Mouse (Mus musculus) bone marrow, adult 2 months (tissue): Measurements from ENCODE around the gene Fermt1. TPM values are rescaled to one million over a fixed set of nuclear protein-coding genes. Genes with fewer than 3 reads are reported as not detected.

Experiments used
- H3K27ac ChIP-seq: fragments of 200-500 bp; 2 replicates; pipeline ENCODE4 v1.5.1; 2012; ENCODE audit warnings: low read depth, mild to moderate bottlenecking, control low read depth, inconsistent platforms, low read length; ENCODE audit not compliant: control insufficient read depth, poor library complexity, insufficient read depth
- H3K4me1 ChIP-seq: fragments of 200-500 bp; 2 replicates; pipeline ENCODE4 v1.6.1; 2011; ENCODE audit warnings: low read length; ENCODE audit not compliant: control insufficient read depth, insufficient read depth
- H3K4me3 ChIP-seq: fragments of 200-500 bp; replicated peaks from 2 replicates; pipeline ENCODE3; 2011; ENCODE audit warnings: mild to moderate bottlenecking, low read depth, low read length, control low read depth; ENCODE audit not compliant: control insufficient read depth
- CTCF ChIP-seq: fragments of 200-500 bp; IDR thresholded peaks from 2 replicates; pipeline ENCODE4 v1.5.1; 2011; ENCODE audit warnings: low read length, control low read depth; ENCODE audit not compliant: control insufficient read depth, insufficient read depth
- POLR2A ChIP-seq: fragments of 200-500 bp; IDR thresholded peaks from 2 replicates; pipeline ENCODE4 v1.6.1; 2011; ENCODE audit warnings: low read depth, mild to moderate bottlenecking, control low read depth, low read length, borderline replicate concordance; ENCODE audit not compliant: control insufficient read depth
- WGBS: fragments of 180-500 bp; shearing (Covaris S2); methylation state at CpG from one replicate; pipeline ENCODE4 v1.1.7; 2018; 5-methylcytosine and 5-hydroxymethylcytosine counted together
- polyA plus RNA-seq: library from polyadenylated mRNA; stranded (reverse); fragments of >200 nt; gene quantifications from 2 replicates; pipeline ENCODE4 v1.2.4, GENCODE M21; 2011; ENCODE audit warnings: low replicate concordance; ENCODE audit not compliant: missing spikeins, insufficient read depth, insufficient read length

The Fermt1 gene
- polyA plus RNA-seq, result not detected in 2 replicates

DNA sequence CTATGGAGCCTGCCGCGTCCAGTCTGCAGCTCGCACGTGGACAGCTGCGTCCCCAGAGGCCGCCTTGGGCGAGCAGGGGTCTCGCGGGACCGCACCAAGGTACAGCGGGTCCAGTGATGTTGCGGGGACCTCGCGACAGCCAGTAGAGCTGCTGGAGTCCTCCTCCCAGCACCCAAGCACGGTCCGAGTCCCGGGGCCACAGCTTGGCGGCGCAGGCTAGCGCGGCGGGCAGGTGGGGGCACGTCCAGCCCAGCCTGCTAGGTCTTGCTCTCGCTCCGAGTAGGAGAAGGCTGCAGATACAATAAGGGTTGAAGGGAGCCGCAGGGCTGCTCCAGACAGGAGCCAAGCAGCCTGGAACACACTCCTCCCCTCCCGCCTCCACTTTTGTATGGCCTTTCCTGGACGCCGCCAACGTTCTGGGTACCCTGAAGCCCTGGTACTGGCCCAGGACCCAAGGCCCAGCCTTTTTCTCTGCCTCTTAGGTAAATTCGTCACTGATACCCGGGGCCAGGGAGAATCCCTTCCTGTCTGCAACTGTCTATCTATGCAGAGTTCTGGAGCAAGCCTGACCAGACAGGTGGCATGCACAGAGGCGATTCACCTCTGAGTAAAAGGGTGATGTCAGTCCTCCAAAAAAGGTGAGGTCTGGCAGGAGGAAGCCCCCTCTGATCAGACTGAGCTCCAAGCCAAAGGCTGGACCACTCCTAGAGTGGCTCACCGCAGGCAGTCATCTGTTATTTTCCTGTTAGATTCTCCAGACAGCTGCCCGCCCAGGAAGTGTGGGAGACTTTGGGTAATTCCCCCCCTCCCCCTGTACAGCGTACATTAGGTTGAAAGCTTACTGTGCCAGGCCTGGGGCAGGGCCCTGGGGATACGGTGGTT, at the start of gene Fermt1:
Gene Fermt1 (minus strand): TSS at position 581 of the 882 bp plus-strand sequence.
- Histone ChIP-seq H3K4me1 (no peaks in the 10 kb centered on the region), H3K4me3 (no peak within 1 kb of the TSS), H3K27ac (no peak within 1 kb of the TSS)
- TF ChIP-seq POLR2A, result no peak
- TF ChIP-seq CTCF, result no peak
- 4% methylated on average over 37 of the region's 37 CpGs for WGBS

DNA sequence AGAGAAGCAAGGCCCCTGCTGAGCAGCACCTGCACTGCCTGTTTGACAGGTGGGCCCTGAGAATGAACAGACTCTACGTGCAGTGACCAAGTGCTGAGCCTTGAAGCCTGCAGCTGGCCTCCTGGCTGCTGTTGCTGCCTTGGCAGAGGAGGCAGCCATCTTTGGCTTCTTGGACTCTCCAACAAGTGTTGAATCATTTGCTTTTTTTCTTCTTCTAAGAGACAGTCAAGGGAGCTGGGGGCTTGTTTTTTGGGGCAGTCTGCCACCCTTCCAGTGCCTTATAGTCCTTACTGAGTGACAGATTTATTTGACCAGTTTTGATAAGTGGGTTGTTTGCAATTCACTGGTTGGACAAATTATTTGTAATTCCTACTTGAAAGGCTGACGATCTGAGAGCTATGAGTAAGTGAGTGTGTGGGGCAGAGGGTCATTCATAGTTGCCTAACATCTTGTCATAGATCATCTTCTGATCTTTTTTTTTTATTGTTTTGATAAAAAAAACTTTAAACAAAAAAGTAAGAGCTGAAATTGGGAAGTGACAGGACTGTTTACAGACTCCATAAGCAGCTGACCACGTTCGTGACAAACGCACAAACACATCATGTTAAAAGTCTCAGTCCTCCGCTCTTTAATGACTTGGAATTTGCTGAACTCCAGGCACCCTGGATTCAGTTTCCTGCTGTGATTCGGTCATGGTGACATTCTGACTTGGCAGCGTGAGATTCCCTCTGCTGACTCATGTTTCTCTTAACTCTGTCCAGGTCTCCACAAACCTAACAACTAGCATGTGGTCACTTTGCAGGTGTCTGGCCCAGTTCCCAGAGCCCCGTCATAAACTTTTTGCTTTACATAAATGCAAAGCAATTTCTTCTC, 47.2 kb upstream of the Fermt1 start:
- H3K4me3 ChIP-seq, result no peak overlapping the region
- H3K27ac ChIP-seq, result no peak overlapping the region
- TF ChIP-seq CTCF (no peak), POLR2A (no peak)
- no peaks in the 10 kb centered on the region for H3K4me1 ChIP-seq
- WGBS, result 57% methylated on average over 9 of the region's 9 CpGs

DNA sequence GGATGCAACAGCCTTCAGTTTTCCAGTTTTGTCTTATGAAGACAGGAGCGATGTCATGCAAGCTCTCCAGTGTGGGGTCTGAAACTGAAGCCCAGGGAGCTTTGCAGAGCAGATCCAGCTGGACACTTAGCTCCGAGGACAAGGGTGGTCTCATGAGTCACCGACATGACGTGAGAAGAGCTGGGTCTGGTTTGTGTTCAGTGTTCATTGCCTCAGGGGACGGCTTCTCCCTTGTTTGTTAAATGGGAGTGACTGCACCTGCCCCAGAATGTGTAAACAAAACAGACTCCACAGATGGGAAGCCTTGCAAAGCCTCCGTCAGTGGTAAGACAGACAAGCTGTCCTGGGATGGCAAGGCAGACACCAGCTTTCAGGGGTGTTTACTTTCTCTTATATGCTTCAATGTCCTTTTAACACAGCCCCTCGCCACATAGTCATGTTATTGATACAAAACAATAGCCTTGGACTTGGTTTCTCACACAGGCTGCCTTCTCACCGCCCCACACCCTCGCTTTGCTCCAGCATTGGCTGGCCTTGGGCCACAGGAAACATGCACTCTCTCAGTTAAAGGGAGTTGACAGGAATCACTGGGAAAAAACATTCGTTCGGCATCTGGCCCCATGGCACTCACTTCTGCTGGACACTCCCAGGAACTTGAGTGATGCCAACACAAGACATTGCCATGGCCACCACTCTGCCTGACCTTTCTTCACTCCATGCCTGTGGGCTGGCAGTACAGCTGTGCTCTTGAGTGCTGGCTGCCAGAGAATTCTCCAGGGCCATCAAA, 44.3 kb upstream of the Fermt1 start:
- Histone ChIP-seq H3K27ac (no peak overlapping the region), H3K4me3 (no peak overlapping the region), H3K4me1 (no peaks in the 10 kb centered on the region)
- 67% methylated on average over 11 of the region's 11 CpGs for WGBS
- TF ChIP-seq POLR2A (no peak), CTCF (no peak)

DNA sequence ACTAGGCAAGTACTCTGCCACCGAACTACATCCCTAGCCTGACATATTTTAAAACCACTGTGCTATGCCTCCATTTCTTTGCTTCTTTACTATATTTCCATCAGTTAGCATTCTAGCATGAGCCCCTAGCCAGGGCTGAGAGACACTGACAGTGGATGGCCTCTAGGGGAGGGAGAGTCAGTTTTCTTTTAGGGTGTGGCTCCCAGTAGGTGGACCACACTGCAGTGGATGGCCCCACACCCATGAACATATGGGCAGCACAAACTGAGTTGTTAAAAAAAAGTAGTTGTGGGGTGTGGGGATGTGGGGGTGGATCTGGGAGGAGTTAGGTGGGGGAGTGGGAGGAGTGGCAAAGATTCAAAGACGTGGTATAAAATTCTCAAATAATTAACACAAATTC, 27.6 kb upstream of the Fermt1 start:
- no peaks in the 10 kb centered on the region for H3K4me1 ChIP-seq
- H3K4me3 ChIP-seq, result no peak overlapping the region
- TF ChIP-seq POLR2A, result no peak
- TF ChIP-seq CTCF, result no peak
- H3K27ac ChIP-seq, result no peak overlapping the region
- WGBS, result 81% methylated on average over 2 of the region's 2 CpGs

DNA sequence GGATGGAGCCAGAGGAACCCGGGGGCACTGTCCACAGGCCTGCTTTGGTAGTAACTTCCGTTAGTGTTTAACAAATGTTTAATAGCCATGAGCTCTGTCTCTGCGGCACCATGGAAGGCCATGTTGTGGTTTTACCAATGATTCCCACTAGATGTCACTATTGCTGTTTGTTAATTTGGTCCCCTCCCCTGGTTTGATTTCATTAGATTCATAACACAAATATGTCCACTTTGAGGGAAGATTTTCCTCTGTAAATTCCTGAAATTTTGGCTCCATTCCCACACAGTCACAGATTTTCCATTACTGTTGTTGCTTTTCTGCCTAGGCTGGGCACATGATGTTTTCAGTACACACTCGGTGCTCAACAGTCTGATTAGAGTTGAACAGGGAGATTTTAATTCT, 25.1 kb upstream of the Fermt1 start:
- Histone ChIP-seq H3K27ac (no peak overlapping the region), H3K4me1 (no peaks in the 10 kb centered on the region), H3K4me3 (no peak overlapping the region)
- TF ChIP-seq POLR2A (no peak), CTCF (no peak)
- WGBS, result 25% methylated on average over 4 of the region's 4 CpGs

DNA sequence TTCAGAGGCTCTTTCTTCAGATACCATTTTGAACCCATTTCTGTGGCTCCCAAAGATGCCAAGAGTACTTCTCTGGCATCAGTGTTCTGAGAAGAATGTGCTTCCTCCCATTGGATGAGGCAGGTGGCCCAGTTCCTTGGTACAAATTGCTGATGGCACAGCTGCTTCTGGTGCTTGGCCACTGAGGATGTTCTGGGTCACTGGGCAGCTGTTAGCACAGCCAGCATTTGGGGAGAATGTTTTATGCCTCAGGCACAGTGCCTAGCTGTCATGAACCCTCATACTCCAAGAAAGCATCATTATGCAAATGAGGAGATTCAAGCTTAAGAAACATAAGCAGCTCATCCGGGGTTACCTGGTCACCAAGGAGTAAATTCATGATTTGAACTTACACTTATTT, 12.1 kb upstream of the Fermt1 start:
- no peak overlapping the region for H3K27ac ChIP-seq
- H3K4me1 ChIP-seq, result no peaks in the 10 kb centered on the region
- TF ChIP-seq POLR2A (no peak), CTCF (no peak)
- no peak overlapping the region for H3K4me3 ChIP-seq
- WGBS, result 67% methylated on average over 1 of the region's 1 CpGs

DNA sequence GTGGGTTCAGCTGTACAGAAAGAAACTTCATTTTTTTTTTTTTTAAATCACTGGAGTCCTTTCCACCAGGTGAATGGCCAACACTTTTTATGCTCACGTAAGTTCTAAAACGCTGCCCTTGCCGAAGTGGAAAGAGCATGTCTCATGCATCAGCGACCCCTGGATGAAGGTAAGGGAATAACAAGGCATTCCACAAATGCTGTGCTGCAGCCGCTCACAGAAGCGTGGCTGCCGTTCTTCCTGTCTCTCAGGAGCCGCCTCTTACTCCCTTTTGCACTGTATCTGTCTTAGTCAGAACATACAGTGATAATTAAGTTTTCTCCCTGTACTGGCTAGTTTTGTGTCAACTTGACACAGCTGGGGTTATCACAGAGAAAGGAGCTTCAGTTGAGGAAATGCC, 6.5 kb upstream of the Fermt1 start:
- WGBS, result 4% methylated on average over 8 of the region's 8 CpGs
- H3K4me3 ChIP-seq, result no peak overlapping the region
- TF ChIP-seq POLR2A (no peak), CTCF (no peak)
- H3K27ac ChIP-seq, result no peak overlapping the region
- no peaks in the 10 kb centered on the region for H3K4me1 ChIP-seq
